Mouse (Mus musculus): Measurements from ENCODE around the gene Cabp1.
"Not testable (repeated sequence)": the region's sequence is repeated elsewhere in the genome, so short reads cannot be mapped to it uniquely, and the experiment has no call there.

Gene Cabp1

GRCm38 (mm10) chr5:115152132-115152956 is 41.8 kb downstream of the Cabp1 start:
- no peak for DNase-seq (ENCODE audit: low spot score in 2 of 2)

- no peak for DNase-seq (ENCODE audit: low spot score in 2 of 2)
Observed at GRCm38 (mm10) chr5:115151457-115151856, 42.7 kb downstream of the Cabp1 start.

GRCm38 (mm10) chr5:115150991-115151390 is 43.2 kb downstream of the Cabp1 start:
- DNase-seq (ENCODE audit: low spot score in 2 of 2) = no peak

- no peak for DNase-seq (ENCODE audit: low spot score in 2 of 2)
Observed at GRCm38 (mm10) chr5:115149675-115150459, 44.3 kb downstream of the Cabp1 start.

- DNase-seq (ENCODE audit: low spot score in 2 of 2) = not testable (repeated sequence)
Observed at GRCm38 (mm10) chr5:115148872-115149271, 45.3 kb downstream of the Cabp1 start.

- no peak for DNase-seq (ENCODE audit: low spot score in 2 of 2)
Observed at GRCm38 (mm10) chr5:115148378-115148777, 45.8 kb downstream of the Cabp1 start.

GRCm38 (mm10) chr5:115147388-115147787 is 46.8 kb downstream of the Cabp1 start:
- DNase-seq (ENCODE audit: low spot score in 2 of 2) = no peak

GRCm38 (mm10) chr5:115146747-115147130 is 47.4 kb downstream of the Cabp1 start:
- DNase-seq (ENCODE audit: low spot score in 2 of 2) = no peak

GRCm38 (mm10) chr5:115145976-115146746 is 48.0 kb downstream of the Cabp1 start:
- DNase-seq (ENCODE audit: low spot score in 2 of 2) = no peak

- no peak for DNase-seq (ENCODE audit: low spot score in 2 of 2)
Observed at GRCm38 (mm10) chr5:115145253-115145968, 48.8 kb downstream of the Cabp1 start.

GRCm38 (mm10) chr5:115144471-115144870 is 49.7 kb downstream of the Cabp1 start:
- no peak for DNase-seq (ENCODE audit: low spot score in 2 of 2)

GRCm38 (mm10) chr5:115143552-115143951 is 50.6 kb downstream of the Cabp1 start:
- DNase-seq (ENCODE audit: low spot score in 2 of 2) = no peak

- DNase-seq (ENCODE audit: low spot score in 2 of 2) = no peak
Observed at GRCm38 (mm10) chr5:115142166-115142697, 51.9 kb downstream of the Cabp1 start.

- DNase-seq (ENCODE audit: low spot score in 2 of 2) = no peak
Observed at GRCm38 (mm10) chr5:115140726-115141125, 53.5 kb downstream of the Cabp1 start.

GRCm38 (mm10) chr5:115139124-115139523 is 55.1 kb downstream of the Cabp1 start:
- DNase-seq (ENCODE audit: low spot score in 2 of 2) = no peak

- DNase-seq (ENCODE audit: low spot score in 2 of 2) = peak; percentile 86 to 90
Observed at GRCm38 (mm10) chr5:115134234-115135165, 59.7 kb downstream of the Cabp1 start, which contains the start of gene Unc119b. Gene Unc119b, minus strand, starts transcription at chr5:115134975.

GRCm38 (mm10) chr5:115133358-115134066 is 60.7 kb downstream of the Cabp1 start:
- peak in 1 of 2 experiments; percentile 44 for DNase-seq (ENCODE audit: low spot score in 2 of 2)

GRCm38 (mm10) chr5:115132465-115132864 is 61.7 kb downstream of the Cabp1 start:
- DNase-seq (ENCODE audit: low spot score in 2 of 2) = peak; percentile 53 to 69

- DNase-seq (ENCODE audit: low spot score in 2 of 2) = no peak
Observed at GRCm38 (mm10) chr5:115129328-115129727, 64.9 kb downstream of the Cabp1 start.

Measured in natural killer cell, adult 2 months (primary cell).